Mouse (Mus musculus) B cell, adult 67 days (primary cell): ENCODE data around the gene Zbtb43. TPM values are rescaled to one million over a fixed set of nuclear protein-coding genes. Genes with fewer than 3 reads are reported as not detected.

Source experiments
- total RNA-seq, 2 experiments: library from RNA; stranded (reverse); gene quantifications; 4 replicates each; pipeline ENCODE4 v1.2.4; 2023

Zbtb43 gene
- 10 to 100 TPM; 37.7 to 37.8 TPM for total RNA-seq

GRCm38 (mm10) chr2:33468466-33469097 is at the start of gene Zbtb43:
Gene Zbtb43 (minus strand): TSS chr2:33468559.

GRCm38 (mm10) chr2:33430771-33431699 is 37.3 kb downstream of the Zbtb43 start, which contains the start of gene Zbtb34:
Gene Zbtb34 (minus strand): TSS chr2:33431324.

Other genes starting within 250 kb of the Zbtb43 start
- 10 to 100 TPM; 18.8 to 21.0 TPM for gene Ralgps1, start 97.1 kb downstream of the Zbtb43 start, total RNA-seq
- gene Zbtb34, start 37.2 kb downstream of the Zbtb43 start, total RNA-seq: 10 to 100 TPM; 13.1 to 17.2 TPM
- not detected for gene Lmx1b, start 172.0 kb upstream of the Zbtb43 start, total RNA-seq